Mouse (Mus musculus) limb, embryonic 14.5 days (tissue): ENCODE measurements around the gene Wdr95. TPM values are rescaled to one million over a fixed set of nuclear protein-coding genes. Genes with fewer than 3 reads are reported as not detected.
A peak's percentile ranks its signal among the peaks of the same experiment; 100 is the strongest.

Experiments
- ATAC-seq: fragments of 200-750 bp; cut with Nextera tagmentation; 2 replicates; pipeline ENCODE4 v1.8.0; 2017; ENCODE audit warnings: low read depth, moderate number of reproducible peaks, moderate TSS enrichment; ENCODE audit not compliant: low FRiP score
- DNase-seq: peaks from one replicate; pipeline ENCODE4 v3.0.0-alpha.2; 2015; ENCODE audit warnings: low spot score
- H3K27ac ChIP-seq: fragments of 300-500 bp; sonication (generic); replicated peaks from 2 replicates; pipeline ENCODE4 v1.5.1; 2014; ENCODE audit warnings: low read depth, mild to moderate bottlenecking, low read length, moderate library complexity, mixed read lengths
- H3K27me3 ChIP-seq: fragments of 300-500 bp; sonication (generic); 2 replicates; pipeline ENCODE4 v1.6.1; 2014; ENCODE audit warnings: low read length, mixed read lengths; ENCODE audit not compliant: control insufficient read depth, insufficient read depth
- H3K36me3 ChIP-seq: fragments of 300-500 bp; sonication (generic); 2 replicates; pipeline ENCODE4 v1.6.1; 2014; ENCODE audit warnings: mild to moderate bottlenecking, low read length, moderate library complexity, mixed read lengths; ENCODE audit not compliant: control insufficient read depth, insufficient read depth
- H3K4me1 ChIP-seq: fragments of 300-500 bp; sonication (generic); 2 replicates; pipeline ENCODE4 v1.6.1; 2014; ENCODE audit warnings: antibody characterized with exemption, low read length, mixed read lengths; ENCODE audit not compliant: control insufficient read depth, insufficient read depth
- H3K4me2 ChIP-seq: fragments of 300-500 bp; sonication (generic); replicated peaks from 2 replicates; pipeline ENCODE4 v1.6.1; 2014; ENCODE audit warnings: low read depth, mild to moderate bottlenecking, low read length, moderate library complexity; ENCODE audit not compliant: severe bottlenecking
- H3K4me3 ChIP-seq: fragments of 300-500 bp; sonication (generic); replicated peaks from 2 replicates; pipeline ENCODE4 v1.5.1; 2014; ENCODE audit warnings: low read length
- H3K9ac ChIP-seq: fragments of 300-500 bp; sonication (generic); 2 replicates; pipeline ENCODE4 v1.6.1; 2014; ENCODE audit warnings: mild to moderate bottlenecking, low read depth, low read length, moderate library complexity; ENCODE audit not compliant: severe bottlenecking
- H3K9me3 ChIP-seq: fragments of 300-500 bp; sonication (generic); 2 replicates; pipeline ENCODE4 v1.6.1; 2016; ENCODE audit warnings: low read length; ENCODE audit not compliant: control insufficient read depth
- POLR2A ChIP-seq: fragments of 200-500 bp; IDR thresholded peaks from 2 replicates; pipeline ENCODE4 v1.8.0; 2012; ENCODE audit warnings: inconsistent platforms, mild to moderate bottlenecking, moderate library complexity, borderline replicate concordance; ENCODE audit not compliant: insufficient read depth, insufficient read length; ENCODE audit errors: extremely low read depth
- WGBS: fragments of 180-500 bp; shearing (Covaris S2); extraction: QIAGEN DNeasy Blood & Tissue Kit; methylation state at CpG from one replicate; pipeline ENCODE4 v1.1.7; 2014; 5-methylcytosine and 5-hydroxymethylcytosine counted together
- polyA plus RNA-seq, 2 experiments: library from polyadenylated mRNA; depleted of rRNA in 1 of 2; stranded (reverse) in 1 of 2; unstranded in 1 of 2; fragments of >200 nt; fragmentation: Nextera tagmentation in 1 of 2; extraction: Ambion mirVana in 1 of 2; gene quantifications; 2 replicates each; pipeline versions ENCODE4 v1.2.1 to v1.2.3; 2012 to 2014

Gene Wdr95
- polyA plus RNA-seq, 2 experiments, result 0.07 to 0.18 TPM

GRCm38 (mm10) chr5:149635556-149635955, 107.1 kb downstream of the Wdr95 start:
- Histone ChIP-seq H3K27me3 (no peaks in the 10 kb centered on the region), H3K9ac (peak overlapping the region; percentile 78), H3K4me2 (peak overlapping the region; percentile 72), H3K9me3 (no peaks in the 10 kb centered on the region), H3K4me3 (peak overlapping the region; percentile 78), H3K27ac (peak overlapping the region; percentile 90), H3K4me1 (peaks cover 10% of the 10 kb centered on the region; the same call in 1 of the 2 replicates), H3K36me3 (peaks cover 31% of the 10 kb centered on the region)
- TF ChIP-seq POLR2A, result no peak
- WGBS, result 0% methylated on average over 21 of the region's 24 CpGs
- DNase-seq, result peak; percentile 47
- ATAC-seq, result no peak

- WGBS, result under 1% methylated on average over 59 of the region's 60 CpGs
- peak within 1 kb of the TSS; percentile 90 for H3K27ac ChIP-seq
- no peaks in the 10 kb centered on the region for H3K9me3 ChIP-seq
- no peaks in the 10 kb centered on the region for H3K27me3 ChIP-seq
- ATAC-seq (peak; percentile 97), DNase-seq (peak; percentile 99)
- peaks cover 24% of the 10 kb centered on the region for H3K36me3 ChIP-seq
- peak within 1 kb of the TSS; percentile 72 for H3K4me2 ChIP-seq
- peak within 1 kb of the TSS; percentile 78 for H3K4me3 ChIP-seq
- H3K4me1 ChIP-seq, result peaks cover 10% of the 10 kb centered on the region; the same call in 1 of the 2 replicates
- TF ChIP-seq POLR2A, result peak; percentile 82; the same call in 1 of the 2 replicates
- H3K9ac ChIP-seq, result peak within 1 kb of the TSS; percentile 78
Measured at GRCm38 (mm10) chr5:149636075-149636920, 107.8 kb downstream of the Wdr95 start, which contains the start of gene Hsph1. Gene Hsph1 (minus strand): TSS chr5:149636376.

GRCm38 (mm10) chr5:149637306-149637705, 108.8 kb downstream of the Wdr95 start:
- no peak for DNase-seq
- no peak for TF ChIP-seq POLR2A
- Histone ChIP-seq H3K9me3 (no peaks in the 10 kb centered on the region), H3K27ac (peak overlapping the region; percentile 84), H3K4me1 (peaks cover 10% of the 10 kb centered on the region; the same call in 1 of the 2 replicates), H3K9ac (peak overlapping the region; percentile 64; the same call in 1 of the 2 replicates), H3K4me3 (peak overlapping the region; percentile 78), H3K36me3 (peaks cover 14% of the 10 kb centered on the region), H3K4me2 (peak overlapping the region; percentile 72), H3K27me3 (no peaks in the 10 kb centered on the region)
- 48% methylated on average over 8 of the region's 8 CpGs for WGBS
- no peak for ATAC-seq

- Histone ChIP-seq H3K27me3 (no peaks in the 10 kb centered on the region), H3K36me3 (no peaks in the 10 kb centered on the region), H3K27ac (no peak overlapping the region), H3K4me3 (no peak overlapping the region), H3K4me2 (no peak overlapping the region), H3K4me1 (no peaks in the 10 kb centered on the region), H3K9ac (no peak overlapping the region), H3K9me3 (no peaks in the 10 kb centered on the region)
- ATAC-seq (no peak), DNase-seq (no peak)
- WGBS, result 82% methylated on average over 8 of the region's 8 CpGs
- TF ChIP-seq POLR2A, result no peak
Measured at GRCm38 (mm10) chr5:149641277-149641892, 112.9 kb downstream of the Wdr95 start.

GRCm38 (mm10) chr5:149642366-149642765, 113.9 kb downstream of the Wdr95 start:
- WGBS, result 43% methylated on average over 6 of the region's 6 CpGs
- H3K9me3 ChIP-seq, result no peaks in the 10 kb centered on the region
- no peak overlapping the region for H3K4me2 ChIP-seq
- H3K9ac ChIP-seq, result no peak overlapping the region
- no peaks in the 10 kb centered on the region for H3K4me1 ChIP-seq
- TF ChIP-seq POLR2A, result no peak
- H3K27ac ChIP-seq, result no peak overlapping the region
- no peaks in the 10 kb centered on the region for H3K36me3 ChIP-seq
- DNase-seq (peak; percentile 18), ATAC-seq (no peak)
- no peak overlapping the region for H3K4me3 ChIP-seq
- H3K27me3 ChIP-seq, result no peaks in the 10 kb centered on the region
